Mouse (Mus musculus): ENCODE results near the gene Sorbs1.

GRCm38 (mm10) chr19:40460854-40461490, 52.6 kb downstream of the Sorbs1 start:
- TF ChIP-seq CTCF (IDR thresholded peaks at IDR 0.05; ENCODE audit: low read depth): no peak
- TF ChIP-seq EP300 (IDR thresholded peaks at IDR 0.05; ENCODE audit: low read depth): no peak
